Mouse (Mus musculus) brown adipose tissue, adult 24 weeks (tissue): ENCODE results near the gene Sumf1. TPM values are rescaled to one million over a fixed set of nuclear protein-coding genes. Genes with fewer than 3 reads are reported as not detected.

Experiments
- H3K27ac ChIP-seq: fragments of 200-500 bp; replicated peaks from 2 replicates; pipeline ENCODE4 v1.5.1; 2012; ENCODE audit warnings: low read depth, mild to moderate bottlenecking, low read length
- H3K4me1 ChIP-seq: fragments of 200-500 bp; 2 replicates; pipeline ENCODE4 v1.6.1; 2012; ENCODE audit warnings: low read length, mixed read lengths; ENCODE audit not compliant: control insufficient read depth, insufficient read depth, insufficient read length
- H3K4me3 ChIP-seq: fragments of 200-500 bp; 2 replicates; pipeline ENCODE4 v1.5.1; 2012; ENCODE audit warnings: low read depth, mild to moderate bottlenecking, low read length, moderate library complexity; ENCODE audit not compliant: insufficient read depth
- polyA plus RNA-seq: library from polyadenylated mRNA; stranded (reverse); fragments of >200 nt; gene quantifications from 2 replicates; pipeline ENCODE4 v1.2.4, GENCODE M21; 2012; ENCODE audit not compliant: missing spikeins, insufficient read depth, insufficient read length

Gene Sumf1
- polyA plus RNA-seq, 1 experiment: 17.9 TPM

DNA sequence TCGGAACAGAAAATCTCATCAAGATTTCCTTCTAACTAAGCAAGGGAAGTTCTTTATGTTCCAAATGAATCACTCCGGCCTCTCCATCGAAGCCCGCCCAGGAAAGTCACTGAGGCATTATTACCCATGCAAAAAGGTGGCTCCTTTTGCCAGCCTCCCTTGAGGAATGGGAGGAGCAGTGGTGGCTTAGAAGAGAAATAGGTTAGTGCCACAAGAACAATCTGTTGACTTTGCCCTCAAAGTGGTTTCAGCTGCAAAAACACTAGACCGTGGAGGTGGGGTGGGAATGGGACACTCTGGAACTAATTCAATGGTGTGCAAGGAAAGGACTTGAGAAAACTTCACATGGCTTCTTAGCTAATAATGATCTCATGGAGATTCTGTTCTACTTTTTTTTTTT is 30.7 kb upstream of the Sumf1 start:
- Histone ChIP-seq H3K4me3 (no peak overlapping the region), H3K27ac (peak overlapping the region; percentile 16; the same call in 1 of the 2 replicates), H3K4me1 (peaks cover 31% of the 10 kb centered on the region)

- Histone ChIP-seq H3K4me3 (peak overlapping the region; percentile 92), H3K4me1 (peaks cover 26% of the 10 kb centered on the region), H3K27ac (peak overlapping the region; percentile 35; the same call in 1 of the 2 replicates)
These were observed 29.0 kb upstream of the Sumf1 start for GRCm38 (mm10) chr6:108214294-108214925.

DNA sequence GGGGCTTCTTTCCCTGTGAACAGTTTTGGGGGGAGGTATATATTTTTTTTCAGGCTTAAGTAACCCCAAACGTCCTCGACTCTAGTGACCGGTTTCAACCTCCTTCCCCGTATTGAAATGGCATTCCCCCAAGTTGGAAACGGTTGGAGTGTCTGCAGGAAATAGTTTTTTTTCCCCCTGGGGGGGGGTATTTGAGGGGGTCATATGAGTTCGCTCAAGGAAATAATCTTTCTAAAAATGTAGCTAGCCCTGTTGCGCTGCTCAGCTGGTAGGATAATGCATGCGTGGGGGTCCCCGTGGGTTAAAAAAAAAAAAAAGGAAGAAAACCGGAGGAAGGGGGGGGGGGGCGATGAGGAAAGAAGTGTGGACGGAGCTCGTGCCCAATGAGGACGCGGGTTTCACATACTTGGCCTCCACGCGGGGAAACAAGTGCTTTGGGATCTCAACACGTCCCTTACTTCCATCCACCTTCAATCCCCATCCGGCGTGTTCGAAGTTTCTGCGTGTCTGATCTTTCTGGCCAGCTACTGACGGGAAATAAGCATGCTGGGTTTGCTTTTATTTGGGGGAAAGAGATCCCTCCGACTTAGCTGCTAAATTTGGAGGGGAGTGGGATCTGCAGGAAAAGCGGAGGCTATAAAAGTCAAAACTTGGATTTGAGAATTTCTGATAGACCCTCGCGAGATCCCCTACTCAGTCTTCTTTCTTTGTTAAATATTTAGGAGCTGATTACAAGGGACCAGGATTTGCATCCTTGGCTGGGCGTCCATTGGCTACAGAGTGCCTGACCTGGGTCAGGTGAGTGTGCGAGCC is 28.3 kb upstream of the Sumf1 start:
- Histone ChIP-seq H3K27ac (peak overlapping the region; percentile 73), H3K4me1 (peaks cover 24% of the 10 kb centered on the region), H3K4me3 (peak overlapping the region; percentile 92)

- Histone ChIP-seq H3K4me1 (peaks cover 17% of the 10 kb centered on the region), H3K27ac (peak within 1 kb of the TSS; percentile 84), H3K4me3 (peak within 1 kb of the TSS; percentile 96)
These were observed 27.5 kb upstream of the Sumf1 start, which contains the start of gene Itpr1 for GRCm38 (mm10) chr6:108212881-108213295. Gene Itpr1, plus strand, starts transcription at chr6:108213096.

DNA sequence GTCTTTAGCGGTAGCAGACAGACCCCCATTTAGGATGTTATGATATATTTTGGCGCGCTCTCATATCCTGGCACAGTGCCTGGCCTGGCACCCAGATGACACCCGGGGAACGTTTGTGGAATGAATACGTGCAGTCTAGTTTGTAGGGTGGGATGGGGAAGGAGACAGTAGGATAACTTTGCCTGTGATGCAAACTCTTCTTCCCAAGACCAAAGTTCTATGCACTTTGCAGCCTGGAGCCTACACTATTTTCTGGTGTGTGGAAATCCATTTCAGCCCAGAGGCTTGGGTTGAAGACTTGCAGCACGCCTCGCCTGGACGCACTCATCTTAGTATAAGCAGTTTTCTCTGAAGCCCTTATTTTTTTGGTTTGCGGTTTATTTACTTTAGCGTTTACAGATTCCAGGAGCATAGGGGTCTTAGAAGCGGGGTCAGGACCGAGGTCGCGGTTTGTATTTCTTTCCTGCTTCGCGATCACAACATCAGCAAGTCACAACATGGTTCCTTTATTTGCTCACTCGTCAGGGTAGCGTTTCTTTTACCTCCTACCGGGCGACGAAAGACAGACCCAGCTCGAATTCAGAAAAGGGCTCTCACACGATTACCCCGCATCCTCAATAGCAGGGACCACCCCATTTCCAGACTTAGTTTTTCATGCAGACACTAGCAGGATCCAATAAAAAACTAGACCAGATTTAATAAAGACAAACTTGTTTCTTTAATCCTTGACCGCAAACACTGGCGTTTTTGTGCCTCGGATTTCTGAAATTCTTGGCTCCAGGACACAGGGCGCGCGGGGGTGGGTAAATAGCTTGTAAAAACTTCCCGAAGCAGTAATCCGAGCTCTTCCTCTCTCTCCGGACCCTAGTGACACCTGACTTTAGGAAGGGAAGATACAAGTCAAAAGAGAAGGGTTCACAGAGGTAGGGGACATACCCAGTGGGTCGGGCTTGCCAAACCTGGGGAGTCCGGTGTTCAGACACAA is 26.8 kb upstream of the Sumf1 start:
- Histone ChIP-seq H3K4me1 (peaks cover 16% of the 10 kb centered on the region), H3K4me3 (peak overlapping the region; percentile 96), H3K27ac (peak overlapping the region; percentile 84)

- peaks cover 2% of the 10 kb centered on the region; the same call in 1 of the 2 replicates for H3K4me1 ChIP-seq
- no peak overlapping the region for H3K4me3 ChIP-seq
- H3K27ac ChIP-seq: no peak overlapping the region
These were observed 21.7 kb upstream of the Sumf1 start for GRCm38 (mm10) chr6:108206914-108207566.

DNA sequence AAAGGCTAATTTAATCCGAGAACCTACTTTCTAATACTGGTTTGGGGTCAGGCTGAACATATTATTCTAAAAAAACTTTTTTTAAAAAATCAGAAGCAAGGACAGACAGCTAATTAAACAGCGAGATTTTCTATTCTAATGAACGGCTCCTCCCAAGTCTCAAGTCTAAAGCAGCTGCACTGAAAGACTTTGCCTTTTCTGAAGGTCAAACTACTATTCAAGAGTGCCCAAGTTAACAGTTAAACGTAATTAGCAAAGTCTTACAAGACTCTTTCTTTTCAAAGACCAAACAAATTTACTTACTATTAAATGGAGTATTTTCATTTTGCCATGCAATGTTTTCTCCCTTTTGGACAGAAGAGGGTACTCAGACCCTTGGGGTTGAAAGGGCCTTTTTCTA is 20.8 kb upstream of the Sumf1 start:
- no peak overlapping the region for H3K27ac ChIP-seq
- H3K4me3 ChIP-seq: no peak overlapping the region

DNA sequence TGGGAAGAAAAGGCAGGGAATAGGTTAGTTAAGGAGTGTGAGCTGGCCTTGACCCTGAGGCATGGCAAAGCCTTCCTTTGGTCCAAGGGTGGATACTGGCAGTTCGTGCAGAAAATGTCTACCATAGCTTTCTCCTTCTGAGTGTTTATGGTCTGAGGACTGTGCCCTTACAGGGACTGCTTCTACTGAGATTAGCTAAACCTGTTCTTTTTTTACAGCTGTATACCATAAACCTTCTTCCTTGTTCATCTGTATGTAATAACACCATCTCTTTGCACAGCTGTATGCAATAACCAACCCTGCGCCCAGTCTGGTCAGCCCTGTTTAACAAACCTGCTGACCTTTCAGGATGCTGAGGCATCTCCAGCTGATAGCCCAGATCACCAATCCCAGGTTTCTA is 18.9 kb upstream of the Sumf1 start:
- H3K4me3 ChIP-seq: no peak overlapping the region

More for the DNA sequence above, 20.8 kb upstream of the Sumf1 start:
- H3K4me1 ChIP-seq: no peaks in the 10 kb centered on the region

DNA sequence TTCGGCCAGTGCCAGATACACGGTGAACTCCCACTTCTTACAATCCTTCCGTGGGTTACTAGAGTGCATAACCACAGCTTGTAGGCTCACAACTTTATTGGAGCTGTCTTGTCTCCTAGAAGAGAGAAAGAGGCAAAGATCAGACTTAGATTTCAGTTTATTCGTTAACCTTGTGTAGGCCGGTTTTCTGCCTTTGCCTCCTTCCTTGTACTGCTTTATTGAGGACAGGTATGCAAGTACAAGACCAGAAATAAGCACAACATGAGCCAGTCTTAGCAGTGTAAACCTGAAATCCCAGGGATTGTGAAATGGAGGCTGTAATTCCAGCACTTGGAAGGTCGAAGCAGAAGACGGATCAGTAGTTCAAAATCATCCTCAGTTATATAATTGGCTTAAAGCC is 12.9 kb upstream of the Sumf1 start:
- Histone ChIP-seq H3K4me1 (no peaks in the 10 kb centered on the region; the same call in 1 of the 2 replicates), H3K27ac (no peak overlapping the region), H3K4me3 (no peak overlapping the region)

More for the DNA sequence above, 18.9 kb upstream of the Sumf1 start:
- no peaks in the 10 kb centered on the region for H3K4me1 ChIP-seq
- no peak overlapping the region for H3K27ac ChIP-seq

DNA sequence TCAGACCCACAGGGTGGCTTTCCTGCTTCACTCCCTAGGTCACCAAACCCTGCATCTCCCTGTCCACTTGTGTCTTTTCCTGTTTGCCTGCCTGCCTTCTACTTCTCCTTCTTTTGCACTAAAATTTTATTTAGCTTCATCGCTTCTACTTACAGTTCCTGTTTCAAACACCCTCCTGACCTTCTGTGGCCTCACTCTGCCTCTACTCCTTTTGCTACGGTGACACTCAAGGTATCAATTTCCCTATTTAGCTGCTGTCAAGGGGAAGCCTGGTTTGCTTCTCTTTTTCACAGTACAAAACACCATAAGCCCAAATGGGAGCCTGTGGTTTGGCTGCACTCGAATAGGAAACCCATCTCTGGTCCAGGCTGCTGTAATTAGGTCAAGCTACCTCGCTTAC is 11.7 kb upstream of the Sumf1 start:
- Histone ChIP-seq H3K4me3 (no peak overlapping the region), H3K27ac (no peak overlapping the region), H3K4me1 (no peaks in the 10 kb centered on the region; the same call in 1 of the 2 replicates)

DNA sequence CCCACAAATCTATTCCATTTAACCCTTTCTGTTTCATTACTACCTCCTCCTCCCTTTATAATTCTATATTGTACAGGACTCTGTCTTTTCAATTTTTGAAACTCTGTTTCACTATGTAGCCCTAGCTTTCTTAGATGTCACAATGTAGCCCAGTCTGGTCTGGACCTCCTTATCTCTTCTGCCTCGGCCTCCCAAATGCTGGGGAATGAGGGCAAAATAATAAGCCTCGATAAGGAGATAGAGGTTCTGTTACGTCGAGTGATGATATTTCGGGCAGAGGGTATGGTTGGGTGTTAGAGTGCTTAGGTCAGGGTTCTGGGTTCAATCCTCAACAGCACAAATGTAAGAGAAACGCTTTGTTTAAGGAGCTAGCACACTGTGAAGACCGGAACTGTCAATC is 11.3 kb upstream of the Sumf1 start:
- no peaks in the 10 kb centered on the region; the same call in 1 of the 2 replicates for H3K4me1 ChIP-seq
- no peak overlapping the region for H3K27ac ChIP-seq
- no peak overlapping the region for H3K4me3 ChIP-seq

- no peaks in the 10 kb centered on the region; the same call in 1 of the 2 replicates for H3K4me1 ChIP-seq
- no peak overlapping the region for H3K4me3 ChIP-seq
- H3K27ac ChIP-seq: no peak overlapping the region
These were observed 7.2 kb upstream of the Sumf1 start for GRCm38 (mm10) chr6:108192632-108193031.

DNA sequence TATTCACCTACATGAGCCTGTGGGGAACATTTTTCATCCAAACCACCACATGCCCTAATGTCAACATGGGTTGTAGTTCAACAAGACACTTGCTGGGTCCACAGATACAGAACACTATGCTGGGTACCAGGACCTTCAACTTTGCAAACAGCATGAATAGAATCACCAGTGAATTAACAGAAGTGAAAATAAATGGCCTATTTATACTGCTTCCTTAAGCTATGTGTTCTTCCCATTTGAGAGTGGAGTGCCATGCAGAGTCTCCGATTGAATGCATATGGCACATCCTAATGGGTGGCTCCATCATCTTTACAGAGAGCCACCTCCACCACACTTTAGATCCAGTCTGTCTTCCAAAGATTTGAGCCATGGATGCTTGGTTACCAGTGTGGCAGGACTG is 5.3 kb upstream of the Sumf1 start:
- no peak overlapping the region for H3K4me3 ChIP-seq
- no peak overlapping the region for H3K27ac ChIP-seq
- no peaks in the 10 kb centered on the region; the same call in 1 of the 2 replicates for H3K4me1 ChIP-seq

DNA sequence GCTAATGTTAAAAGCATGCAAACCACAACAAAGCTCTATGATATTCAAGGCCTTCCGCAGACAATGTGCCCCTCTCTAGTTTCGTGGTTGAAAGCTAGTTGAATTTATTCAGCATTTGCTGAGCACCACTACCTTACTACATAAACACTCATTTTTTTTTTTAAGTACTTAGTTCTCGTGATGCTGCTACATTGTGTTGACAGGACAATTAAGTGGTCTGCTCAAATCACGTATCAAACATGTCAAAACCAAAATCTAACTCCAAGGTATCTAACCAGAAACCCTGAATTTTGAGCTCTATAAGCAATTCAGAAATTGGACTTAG is 265 bp upstream of the Sumf1 start:
- no peak overlapping the region for H3K27ac ChIP-seq
- H3K4me3 ChIP-seq: peak overlapping the region; percentile 88
- H3K4me1 ChIP-seq: no peaks in the 10 kb centered on the region
